Mouse (Mus musculus) monocyte, adult 5-6 weeks (primary cell): Measurements from ENCODE around the gene Fbxo46. TPM values are rescaled to one million over a fixed set of nuclear protein-coding genes. Genes with fewer than 3 reads are reported as not detected.

Experiments
- ATAC-seq: fragments of 153-309, 156-312 bp; replicated peaks from 2 replicates; pipeline ENCODE4 v1.8.0; 2017; ENCODE audit warnings: mild to moderate bottlenecking; ENCODE audit not compliant: low TSS enrichment, insufficient number of reproducible peaks, severe bottlenecking, poor library complexity, low FRiP score
- total RNA-seq: library from RNA; stranded (forward); fragments of 200-1000, 200-491, 200-594 nt; gene quantifications from 3 replicates; pipeline ENCODE4 v1.2.3, GENCODE M21; 2017

Gene Fbxo46
- total RNA-seq, 1 experiment from 2014 or later, result 7.1 TPM

- no peak for ATAC-seq
Measured at GRCm38 (mm10) chr7:19179936-19180335, 60.3 kb downstream of the Fbxo46 start.

- ATAC-seq, result peak; percentile 23; the same call in 1 of the 2 replicates
Measured at GRCm38 (mm10) chr7:19180862-19181429, 61.3 kb downstream of the Fbxo46 start.

DNA sequence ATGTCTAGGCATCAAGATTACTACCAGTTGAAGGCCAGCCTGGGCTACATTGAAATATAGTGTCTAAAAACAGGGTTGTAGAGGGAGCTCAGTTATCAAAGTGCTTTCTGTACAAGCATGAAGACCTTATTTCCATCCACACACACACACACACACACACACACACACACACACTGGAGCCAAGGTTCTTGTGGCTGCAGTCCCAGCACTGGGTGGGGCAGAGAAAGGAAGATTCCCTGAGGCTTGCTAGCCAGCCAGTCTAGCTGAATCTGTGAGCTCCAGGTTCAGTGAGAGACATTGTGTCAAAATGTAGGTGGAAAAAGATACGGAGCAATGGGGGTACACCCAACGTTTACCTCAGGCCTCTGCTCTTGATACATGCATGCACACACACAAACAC, 64.6 kb downstream of the Fbxo46 start:
- no peak for ATAC-seq

GRCm38 (mm10) chr7:19184758-19185157, 65.1 kb downstream of the Fbxo46 start:
- no peak for ATAC-seq

Other genes with a start within 250 kb of the Fbxo46 start
- 88.5 to 148 TPM (median 139 TPM) in 3 replicates for gene Pglyrp1, start 248.5 kb upstream of the Fbxo46 start, total RNA-seq
- 10.6 to 30.0 TPM (median 24.7 TPM) in 3 replicates for gene Ccdc61, start 209.4 kb upstream of the Fbxo46 start, total RNA-seq
- not detected in 3 replicates for gene Nova2, start 194.0 kb upstream of the Fbxo46 start, total RNA-seq
- gene Nanos2, start 132.5 kb upstream of the Fbxo46 start, total RNA-seq, result 0.49 TPM in 1 of 3 replicates, not detected in the others
- gene Mypop, start 128.6 kb upstream of the Fbxo46 start, total RNA-seq, result 0.75 to 2.1 TPM in 2 of 3 replicates, not detected in the other
- 7.1 to 10.5 TPM (median 7.8 TPM) in 3 replicates for gene Irf2bp1, start 115.8 kb upstream of the Fbxo46 start, total RNA-seq
- gene Foxa3, start 96.3 kb upstream of the Fbxo46 start, total RNA-seq, result not detected in 3 replicates
- 23.9 to 51.1 TPM (median 38.5 TPM) in 3 replicates for gene Sympk, start 95.5 kb upstream of the Fbxo46 start, total RNA-seq
- not detected in 3 replicates for gene Rsph6a, start 65.2 kb upstream of the Fbxo46 start, total RNA-seq
- gene Dmwd, start 43.6 kb upstream of the Fbxo46 start, total RNA-seq, result 0.39 to 3.2 TPM (median 0.43 TPM) in 3 replicates
- 0.97 to 1.5 TPM in 2 of 3 replicates, not detected in the other for gene Dmpk, start 36.0 kb upstream of the Fbxo46 start, total RNA-seq
- not detected in 3 replicates for gene Six5, start 25.3 kb upstream of the Fbxo46 start, total RNA-seq
- not detected in 3 replicates for gene Gm4969, start 1.5 kb upstream of the Fbxo46 start, total RNA-seq
- gene Qpctl, start 29.4 kb downstream of the Fbxo46 start, total RNA-seq, result 2.4 to 4.9 TPM (median 3.9 TPM) in 3 replicates
- gene Snrpd2, start 29.9 kb downstream of the Fbxo46 start, total RNA-seq, result 27.7 to 42.9 TPM (median 30.8 TPM) in 3 replicates
- gene Gipr, start 46.3 kb downstream of the Fbxo46 start, total RNA-seq, result not detected in 3 replicates
- gene Eml2, start 56.6 kb downstream of the Fbxo46 start, total RNA-seq, result 9.4 to 12.2 TPM (median 9.9 TPM) in 3 replicates
- 0.19 to 0.32 TPM in 2 of 3 replicates, not detected in the other for gene Gpr4, start 92.7 kb downstream of the Fbxo46 start, total RNA-seq
- gene Opa3, start 108.5 kb downstream of the Fbxo46 start, total RNA-seq, result 11.5 to 32.0 TPM (median 14.7 TPM) in 3 replicates
- 230 to 263 TPM (median 254 TPM) in 3 replicates for gene Vasp, start 152.0 kb downstream of the Fbxo46 start, total RNA-seq
- gene Ppm1n, start 160.2 kb downstream of the Fbxo46 start, total RNA-seq, result 1.9 TPM in 1 of 3 replicates, not detected in the others
- gene Rtn2, start 162.8 kb downstream of the Fbxo46 start, total RNA-seq, result not detected in 3 replicates
- gene Fosb, start 190.2 kb downstream of the Fbxo46 start, total RNA-seq, result 30.9 to 43.8 TPM (median 36.9 TPM) in 3 replicates
- gene Ercc1, start 224.9 kb downstream of the Fbxo46 start, total RNA-seq, result 15.0 to 19.8 TPM (median 18.0 TPM) in 3 replicates
- gene Cd3eap, start 239.6 kb downstream of the Fbxo46 start, total RNA-seq, result 6.9 to 8.9 TPM (median 7.2 TPM) in 3 replicates
- gene Ppp1r13l, start 239.9 kb downstream of the Fbxo46 start, total RNA-seq, result not detected in 3 replicates